Mouse (Mus musculus): ENCODE data around the gene Cachd1. TPM values are rescaled to one million over a fixed set of nuclear protein-coding genes. Genes with fewer than 3 reads are reported as not detected.

The Cachd1 gene
- total RNA-seq, 2 experiments from 2014 or later: 2.6 to 4.2 TPM

GRCm38 (mm10) chr4:100951876-100952275, 175.4 kb downstream of the Cachd1 start:
- no peak for TF ChIP-seq CTCF (IDR thresholded peaks at IDR 0.05)
- no peak for DNase-seq
- H3K4me3 ChIP-seq: no peak overlapping the region

GRCm38 (mm10) chr4:100963341-100963740, 186.9 kb downstream of the Cachd1 start:
- H3K27ac ChIP-seq: no peak overlapping the region
- intact Hi-C loops (cut with DNase I): no loop called here
- no peak for DNase-seq
- H3K4me3 ChIP-seq: no peak overlapping the region
- no peak for TF ChIP-seq CTCF (IDR thresholded peaks at IDR 0.05)

More at GRCm38 (mm10) chr4:100951876-100952275, 175.4 kb downstream of the Cachd1 start:
- H3K27ac ChIP-seq: no peak overlapping the region
- intact Hi-C loops (cut with DNase I): no loop called here

DNA sequence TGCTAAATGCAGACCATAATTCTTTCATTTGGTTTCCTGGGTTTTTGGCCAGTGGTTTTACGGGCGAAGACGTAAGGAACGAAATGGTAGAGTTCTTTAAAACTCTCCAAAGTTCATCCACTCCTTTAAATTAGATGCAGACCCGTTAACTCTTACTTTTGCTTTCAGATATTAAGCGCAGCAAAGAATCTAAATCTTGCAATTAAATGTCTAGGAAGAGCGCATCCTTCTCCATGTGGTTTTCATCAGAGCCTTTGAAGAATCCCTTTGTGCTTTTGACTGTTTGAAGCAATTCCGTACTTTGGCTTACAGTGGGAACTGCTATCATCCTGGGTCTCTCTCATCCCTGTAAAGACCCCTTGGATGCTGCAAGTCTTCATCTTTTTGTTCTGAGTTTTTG, 187.3 kb downstream of the Cachd1 start:
- no peak for TF ChIP-seq CTCF (IDR thresholded peaks at IDR 0.05)
- DNase-seq: no peak
- Histone ChIP-seq H3K27ac (no peak overlapping the region), H3K4me3 (no peak overlapping the region)
- intact Hi-C loops (cut with DNase I): no loop called here

DNA sequence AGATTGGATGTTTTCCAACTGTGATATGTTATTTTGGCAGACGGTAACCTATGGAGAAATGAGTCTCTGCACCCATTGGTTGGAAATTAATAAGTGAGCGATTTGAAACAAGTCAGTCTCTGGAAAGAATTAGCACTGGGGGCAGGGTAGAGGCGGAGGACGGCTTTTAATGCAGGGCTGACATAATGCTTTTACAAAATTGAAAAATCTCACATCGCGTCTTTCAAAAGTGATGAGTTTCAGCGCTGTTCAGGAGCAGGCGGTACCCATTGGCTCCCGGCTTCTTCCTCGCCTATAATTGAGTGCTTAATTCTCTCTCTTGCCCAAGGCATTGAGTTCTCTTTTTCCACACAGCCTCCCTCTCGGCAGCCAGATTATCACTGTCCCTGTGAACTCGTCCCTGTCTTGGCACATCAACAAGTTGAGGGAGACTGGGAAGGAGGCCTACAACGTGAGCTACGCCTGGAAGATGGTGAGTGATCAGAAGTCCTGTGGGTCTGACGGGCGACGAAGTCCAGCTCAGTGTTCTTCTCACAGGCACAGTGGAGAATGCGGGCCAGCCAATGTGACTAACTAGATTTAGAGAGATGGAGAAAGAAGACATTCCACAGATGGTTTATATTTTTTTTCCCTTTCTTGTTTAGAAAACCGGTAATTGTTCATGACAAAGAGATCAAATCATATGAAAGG, 191.4 kb downstream of the Cachd1 start:
- no peak for TF ChIP-seq CTCF (IDR thresholded peaks at IDR 0.05)
- Histone ChIP-seq H3K27ac (peak overlapping the region; percentile 25; the same call in 1 of the 2 replicates), H3K4me3 (0 out of 2 replicates have a peak overlapping the region, but pooled peaks have one; percentile 5)
- intact Hi-C loops (cut with DNase I): no loop called here
- peak; percentile 33 for DNase-seq

DNA sequence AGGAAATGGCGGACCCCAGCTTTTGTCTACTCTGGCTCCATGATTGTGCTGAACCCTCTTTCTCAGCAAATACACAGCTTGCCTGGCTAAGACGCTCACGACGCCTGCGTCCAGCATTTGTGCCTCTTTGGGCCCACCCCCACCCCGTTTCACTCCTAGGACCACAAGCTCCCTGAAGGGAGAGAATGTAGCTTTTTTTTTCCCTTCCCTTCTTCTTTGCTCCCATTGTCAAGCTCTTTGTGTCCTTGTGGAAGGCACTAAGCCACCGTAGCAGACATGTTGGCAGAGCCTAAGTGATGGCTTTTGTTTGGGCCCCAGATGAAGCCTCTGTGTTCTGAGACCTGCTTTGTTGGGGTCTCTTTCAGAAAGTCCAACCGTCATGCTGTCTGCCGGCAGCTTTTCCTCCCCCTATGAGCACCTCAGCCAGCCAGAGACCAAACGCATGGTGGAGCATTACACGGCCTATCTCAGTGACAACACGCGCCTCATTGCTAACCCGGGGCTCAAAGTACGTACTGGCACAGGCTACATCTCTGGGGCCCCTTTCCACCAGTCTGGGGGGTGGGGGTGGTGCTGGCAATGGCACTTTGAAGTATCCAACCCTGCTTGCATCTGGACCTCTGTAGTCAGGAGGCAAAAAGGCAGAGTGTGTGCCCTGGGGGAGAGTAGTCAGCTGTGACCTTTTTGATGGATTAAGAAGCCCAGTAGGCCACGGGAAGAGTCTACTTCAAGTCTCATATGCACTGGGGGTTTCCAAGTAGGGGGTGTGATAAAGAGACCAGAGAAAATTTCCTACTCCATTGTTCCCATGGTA, 197.4 kb downstream of the Cachd1 start:
- no peak for TF ChIP-seq CTCF (IDR thresholded peaks at IDR 0.05)
- DNase-seq: no peak
- intact Hi-C loops (cut with DNase I): no loop called here
- H3K4me3 ChIP-seq: no peak overlapping the region
- no peak overlapping the region for H3K27ac ChIP-seq

- Histone ChIP-seq H3K4me3 (no peak overlapping the region), H3K27ac (no peak overlapping the region)
- intact Hi-C loops (cut with DNase I): no loop called here
- TF ChIP-seq CTCF (IDR thresholded peaks at IDR 0.05): no peak
- DNase-seq: no peak
These were observed 198.1 kb downstream of the Cachd1 start for GRCm38 (mm10) chr4:100974455-100975035.

- intact Hi-C loops (cut with DNase I): no loop called here
- no peak for DNase-seq
- no peak; the same call in 1 of the 2 replicates for TF ChIP-seq CTCF (IDR thresholded peaks at IDR 0.05)
- no peak overlapping the region for H3K27ac ChIP-seq
- H3K4me3 ChIP-seq: no peak overlapping the region
These were observed 201.0 kb downstream of the Cachd1 start for GRCm38 (mm10) chr4:100977522-100977921.

DNA sequence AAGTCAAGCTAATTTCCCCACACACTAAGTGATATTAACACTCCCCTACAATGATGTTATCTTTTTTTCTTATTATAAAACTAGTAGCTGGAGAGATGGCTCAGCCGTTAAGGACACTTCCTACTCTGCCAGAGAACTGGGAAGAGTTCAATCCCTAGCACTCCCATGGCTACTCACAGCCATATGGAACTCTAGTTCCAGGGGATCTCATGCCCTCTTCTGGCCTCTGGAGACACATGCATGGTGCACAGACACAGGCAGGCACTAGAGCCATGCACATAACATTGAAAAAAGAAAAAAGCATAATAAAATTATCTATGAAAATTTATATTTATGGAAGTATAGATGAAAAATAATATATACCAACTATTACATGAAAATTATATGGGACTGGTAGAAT, 210.7 kb downstream of the Cachd1 start:
- DNase-seq: no peak
- TF ChIP-seq CTCF (IDR thresholded peaks at IDR 0.05): peak; percentile 38
- intact Hi-C loops (cut with DNase I): loop anchor here (2.0 to 5.0 kb wide), 2 partner anchors 205 to 398 kb away; no protein-coding TSS in a partner anchor
- H3K4me3 ChIP-seq: no peak overlapping the region
- no peak overlapping the region for H3K27ac ChIP-seq

DNA sequence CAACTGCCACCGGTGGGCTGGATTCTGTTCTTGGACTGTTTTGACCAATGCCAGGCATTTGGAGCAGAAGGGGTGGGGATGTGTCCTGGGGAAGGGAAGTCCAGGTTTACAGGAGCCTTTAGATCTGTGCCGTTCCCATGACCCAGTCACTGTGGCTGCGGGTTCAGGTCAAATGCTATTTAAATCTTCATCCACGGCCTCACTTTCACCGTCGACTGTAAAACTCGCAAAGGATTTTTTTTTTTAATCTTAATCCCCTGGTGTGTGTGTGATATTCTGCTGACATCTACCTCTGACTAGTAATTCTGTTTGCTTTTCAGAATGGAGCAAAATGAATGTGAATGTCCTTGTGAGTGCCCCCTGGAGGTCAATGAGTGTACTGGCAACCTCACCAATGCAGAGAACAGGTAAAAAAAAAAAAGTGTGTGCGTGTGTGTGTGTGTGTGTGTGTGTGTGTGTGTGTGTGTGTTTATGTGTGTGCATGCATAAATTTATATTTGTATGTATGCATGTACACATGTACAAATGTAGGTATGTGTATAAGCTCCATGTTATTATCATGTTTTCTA, 211.8 kb downstream of the Cachd1 start:
- peak; percentile 28 for DNase-seq
- H3K4me3 ChIP-seq: no peak overlapping the region
- TF ChIP-seq CTCF (IDR thresholded peaks at IDR 0.05): peak; percentile 70
- H3K27ac ChIP-seq: no peak overlapping the region
- intact Hi-C loops (cut with DNase I): loop anchor here (2.0 to 5.0 kb wide), 2 partner anchors 206 to 264 kb away; no protein-coding TSS in a partner anchor

- Histone ChIP-seq H3K4me3 (no peak overlapping the region), H3K27ac (no peak overlapping the region)
- intact Hi-C loops (cut with DNase I): no loop called here
- no peak for TF ChIP-seq CTCF (IDR thresholded peaks at IDR 0.05)
- DNase-seq: peak; percentile 35
These were observed 214.5 kb downstream of the Cachd1 start for GRCm38 (mm10) chr4:100990996-100991395.

DNA sequence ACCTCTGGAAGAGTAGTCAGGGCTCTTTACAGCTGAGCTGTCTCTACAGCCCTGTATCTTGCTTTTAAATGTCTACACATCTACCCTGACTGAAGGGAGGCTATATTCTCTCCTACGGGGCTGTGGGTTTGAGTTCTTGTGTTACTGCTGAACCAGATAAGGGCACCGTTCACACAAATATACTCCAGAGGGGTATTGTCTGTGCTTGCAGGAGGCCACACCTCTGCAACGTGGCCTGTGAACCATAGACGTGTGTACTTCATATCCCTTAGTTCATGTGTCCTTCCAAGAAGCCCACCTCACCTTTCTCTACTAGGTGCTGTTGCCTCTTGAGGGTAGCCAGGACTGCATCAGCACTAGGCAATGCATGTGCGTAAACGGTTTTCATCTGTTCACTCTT, 215.6 kb downstream of the Cachd1 start:
- intact Hi-C loops (cut with DNase I): no loop called here
- DNase-seq: no peak
- H3K4me3 ChIP-seq: no peak overlapping the region
- H3K27ac ChIP-seq: no peak overlapping the region
- TF ChIP-seq CTCF (IDR thresholded peaks at IDR 0.05): no peak

GRCm38 (mm10) chr4:100994442-100995255, 218.2 kb downstream of the Cachd1 start:
- Histone ChIP-seq H3K4me3 (no peak overlapping the region), H3K27ac (no peak overlapping the region)
- TF ChIP-seq CTCF (IDR thresholded peaks at IDR 0.05): no peak
- DNase-seq: no peak
- intact Hi-C loops (cut with DNase I): no loop called here
